Mouse (Mus musculus): Measurements from ENCODE around the gene Mypop. TPM values are rescaled to one million over a fixed set of nuclear protein-coding genes. Genes with fewer than 3 reads are reported as not detected.
A peak's percentile ranks its signal among the peaks of the same experiment; 100 is the strongest.

Mypop gene
- total RNA-seq, 2 experiments from 2014 or later = 6.3 to 6.7 TPM

DNA sequence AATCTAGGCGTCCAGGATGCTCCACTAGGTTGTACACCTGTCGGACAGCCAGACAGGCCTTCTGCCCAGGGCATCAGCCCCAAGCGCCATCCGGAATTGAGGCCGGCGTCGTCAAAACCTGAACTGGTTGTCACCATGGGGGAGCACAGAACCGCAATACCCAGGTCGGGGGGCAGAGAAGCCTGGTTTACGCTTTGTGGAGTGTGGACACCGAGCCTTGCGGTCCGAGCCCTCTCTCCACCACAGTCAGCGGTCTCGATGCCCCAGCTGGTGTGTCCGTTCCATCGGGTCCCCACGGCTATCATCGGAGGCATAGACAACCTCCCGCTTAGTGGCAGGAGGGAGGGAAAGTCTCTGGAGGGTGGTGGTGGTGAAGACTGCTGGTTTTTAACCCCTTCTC, 28.2 kb upstream of the Mypop start:
- DNase-seq = no peak
- Histone ChIP-seq H3K4me3 (no peak overlapping the region), H3K27ac (no peak overlapping the region)
- intact Hi-C loops (cut with DNase I) = no loop called here
- no peak for TF ChIP-seq CTCF (IDR thresholded peaks at IDR 0.05)

DNA sequence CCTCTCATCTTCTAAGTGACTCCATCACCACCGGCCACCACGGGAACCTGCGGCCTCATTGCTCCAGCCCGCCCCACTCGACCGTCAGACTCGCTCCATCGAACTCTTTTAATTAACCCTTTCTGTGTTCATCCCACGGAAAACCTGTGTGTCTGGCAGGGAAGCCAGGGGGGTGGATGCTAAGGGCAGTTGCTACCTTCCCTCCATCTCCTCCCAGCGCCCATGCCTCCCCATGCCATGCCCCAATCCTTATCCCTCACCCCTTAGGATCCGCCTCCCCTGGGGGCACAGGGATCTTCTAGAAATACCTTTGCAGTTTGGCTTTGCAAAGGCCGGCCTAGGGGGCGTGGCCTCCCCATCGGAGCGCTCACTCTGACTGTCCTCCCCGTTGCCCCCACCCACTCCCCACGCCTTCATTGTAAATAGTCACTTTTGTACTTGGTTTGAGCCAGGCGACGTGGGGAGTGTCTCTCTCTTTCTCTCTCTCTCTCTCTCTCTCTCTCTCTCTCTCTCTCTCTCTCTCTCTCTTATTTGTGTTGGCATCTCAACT, 27.7 kb upstream of the Mypop start:
- TF ChIP-seq CTCF (IDR thresholded peaks at IDR 0.05) = no peak
- no peak for DNase-seq
- intact Hi-C loops (cut with DNase I) = no loop called here
- H3K27ac ChIP-seq = no peak overlapping the region
- H3K4me3 ChIP-seq = no peak overlapping the region

DNA sequence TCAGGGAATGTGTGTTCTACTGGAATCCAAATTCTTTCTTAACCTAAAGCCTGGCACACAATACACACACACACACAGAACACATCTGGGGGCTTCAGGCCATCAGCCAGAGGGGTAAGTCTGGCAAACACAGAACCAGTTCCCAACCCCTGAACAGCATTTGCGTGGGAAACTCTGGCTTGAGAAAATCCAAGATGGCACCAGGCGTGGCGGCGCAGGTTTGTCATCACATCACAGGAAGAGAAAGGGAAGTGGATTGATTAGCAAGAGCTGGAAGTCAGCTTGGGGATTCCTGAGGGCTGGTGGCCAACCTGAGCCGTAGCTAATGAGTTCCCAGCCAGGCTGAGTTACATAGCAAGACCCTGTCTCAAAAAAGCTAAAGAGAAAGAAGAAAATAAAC, 25.7 kb upstream of the Mypop start:
- TF ChIP-seq CTCF (IDR thresholded peaks at IDR 0.05) = no peak
- intact Hi-C loops (cut with DNase I) = no loop called here
- DNase-seq = no peak
- Histone ChIP-seq H3K4me3 (no peak overlapping the region), H3K27ac (no peak overlapping the region)

DNA sequence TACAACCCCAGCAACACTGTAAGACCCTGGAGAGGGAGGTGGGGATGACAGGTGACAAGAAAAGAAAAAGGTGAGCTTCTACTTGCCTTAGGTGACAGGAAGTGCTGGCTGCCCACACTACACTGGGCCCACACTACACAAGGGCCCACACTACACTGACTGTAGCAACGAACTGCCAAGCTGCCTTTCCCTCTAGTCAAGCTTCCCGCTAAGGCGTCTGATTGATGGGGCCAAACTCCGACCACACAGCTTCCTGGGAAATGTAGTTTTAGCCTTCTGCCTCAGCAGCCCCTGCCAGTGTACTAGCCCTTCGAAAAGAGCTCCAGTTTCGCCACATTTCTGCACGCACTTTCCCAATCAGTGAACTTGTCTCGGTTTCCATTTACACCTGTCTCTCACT, 23.4 kb upstream of the Mypop start:
- intact Hi-C loops (cut with DNase I) = no loop called here
- TF ChIP-seq CTCF (IDR thresholded peaks at IDR 0.05) = no peak
- Histone ChIP-seq H3K27ac (no peak overlapping the region), H3K4me3 (no peak overlapping the region)
- no peak for DNase-seq

DNA sequence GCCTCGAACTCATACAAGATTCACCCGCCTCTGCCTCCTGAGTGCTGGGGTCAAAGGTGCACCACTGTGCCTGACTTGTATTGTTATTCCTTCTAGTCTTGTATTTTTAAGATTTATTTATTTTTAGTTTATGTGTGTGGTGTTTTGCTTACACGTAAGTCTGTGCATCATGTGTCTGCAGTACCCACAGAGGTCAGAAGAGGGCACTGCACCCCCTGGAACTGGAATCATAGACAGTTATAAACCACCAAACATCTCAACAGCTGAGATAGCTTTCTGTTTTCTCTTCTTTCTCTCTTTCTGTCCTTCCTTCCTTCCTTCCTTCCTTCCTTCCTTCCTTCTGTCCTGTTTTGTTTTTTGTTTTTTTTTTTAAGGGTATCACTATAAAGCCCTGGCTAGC, 20.1 kb upstream of the Mypop start:
- intact Hi-C loops (cut with DNase I) = no loop called here
- Histone ChIP-seq H3K27ac (no peak overlapping the region), H3K4me3 (no peak overlapping the region)
- TF ChIP-seq CTCF (IDR thresholded peaks at IDR 0.05) = peak; percentile 11; the same call in 1 of the 2 replicates
- no peak for DNase-seq

DNA sequence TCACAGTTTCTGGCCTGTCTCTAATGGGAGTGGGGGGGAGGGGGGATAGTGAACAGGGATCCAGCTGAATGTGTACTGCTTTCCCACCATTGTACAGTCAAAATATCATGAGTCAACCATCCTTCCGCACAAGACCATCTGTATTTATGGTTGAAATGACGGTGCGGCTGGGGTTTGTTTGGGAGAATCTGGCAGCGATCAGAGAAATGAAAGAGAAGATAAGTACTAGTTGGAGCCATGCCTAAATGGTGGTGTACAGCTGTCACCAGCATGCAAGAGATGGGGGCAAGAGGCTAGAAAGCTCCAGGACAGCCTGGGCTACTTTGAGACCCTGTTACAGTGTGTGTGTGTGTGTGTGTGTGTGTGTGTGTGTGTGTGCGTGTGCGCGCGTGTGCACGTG, 12.7 kb upstream of the Mypop start:
- Histone ChIP-seq H3K4me3 (no peak overlapping the region), H3K27ac (no peak overlapping the region)
- DNase-seq = no peak
- TF ChIP-seq CTCF (IDR thresholded peaks at IDR 0.05) = no peak
- intact Hi-C loops (cut with DNase I) = no loop called here

DNA sequence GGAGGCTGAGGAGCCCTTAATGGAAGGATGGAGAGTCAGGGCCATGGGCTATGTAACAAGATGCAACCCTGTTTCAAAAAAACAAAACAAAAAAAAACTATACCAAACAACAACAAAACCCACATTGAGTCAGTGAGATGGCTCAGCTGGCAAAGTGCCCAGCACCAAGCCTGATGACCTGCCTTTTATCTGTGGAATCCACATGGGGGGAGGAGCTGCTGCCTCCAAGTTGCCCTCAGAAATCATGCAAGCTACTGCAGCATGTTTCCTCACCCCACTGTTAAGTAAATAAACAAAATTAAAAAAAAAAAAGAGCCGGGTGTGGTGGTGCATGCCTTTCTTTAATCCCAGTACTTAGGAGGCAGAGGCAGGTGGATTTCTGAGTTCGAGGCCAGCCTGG, 4.5 kb upstream of the Mypop start:
- DNase-seq = no peak
- intact Hi-C loops (cut with DNase I) = no loop called here
- TF ChIP-seq CTCF (IDR thresholded peaks at IDR 0.05) = no peak
- no peak overlapping the region for H3K4me3 ChIP-seq
- no peak overlapping the region for H3K27ac ChIP-seq

DNA sequence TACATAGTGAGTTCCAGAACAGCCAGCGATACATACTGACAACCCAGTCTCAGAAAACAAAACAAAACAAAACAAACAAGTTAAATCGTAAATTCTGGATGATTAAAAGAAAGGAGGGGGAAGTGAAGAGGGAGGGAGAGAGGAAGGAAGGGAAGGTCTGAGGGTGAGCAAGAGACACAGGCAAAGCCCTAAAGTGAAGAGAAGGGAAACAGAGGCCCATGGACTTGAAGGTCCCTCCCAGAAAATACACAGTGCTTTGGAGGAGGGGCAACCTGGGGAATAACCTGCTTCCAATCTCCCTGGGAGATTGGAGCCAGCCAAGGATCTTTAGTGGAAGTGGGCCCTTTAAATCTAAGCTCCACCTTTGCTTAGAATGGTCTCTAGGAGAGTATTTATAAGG, 3.9 kb upstream of the Mypop start, which contains the start of gene Nanos2:
TSS of gene Nanos2 (plus strand) at position 301 of the 400 bp plus-strand sequence.
- Histone ChIP-seq H3K4me3 (no peak within 1 kb of the TSS), H3K27ac (no peak within 1 kb of the TSS)
- no peak for TF ChIP-seq CTCF (IDR thresholded peaks at IDR 0.05)
- DNase-seq = no peak
- intact Hi-C loops (cut with DNase I) = no loop called here

DNA sequence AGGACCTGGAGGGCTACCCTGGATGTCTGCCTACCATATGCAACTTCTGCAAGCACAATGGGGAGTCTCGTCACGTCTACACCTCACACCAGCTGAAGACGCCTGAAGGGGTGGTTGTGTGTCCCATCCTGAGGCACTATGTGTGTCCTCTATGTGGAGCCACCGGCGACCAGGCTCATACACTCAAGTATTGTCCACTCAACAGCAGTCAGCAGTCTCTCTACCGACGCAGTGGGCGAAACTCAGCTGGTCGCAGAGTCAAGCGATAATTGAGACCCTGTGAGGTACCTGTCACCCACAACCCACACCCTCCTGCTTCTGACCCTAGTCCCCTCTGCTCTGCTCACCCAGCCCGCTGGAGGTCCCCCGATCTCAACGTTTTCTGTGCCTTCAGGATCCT, 3.3 kb upstream of the Mypop start:
- DNase-seq = no peak
- no peak overlapping the region for H3K27ac ChIP-seq
- TF ChIP-seq CTCF (IDR thresholded peaks at IDR 0.05) = no peak
- intact Hi-C loops (cut with DNase I) = no loop called here
- no peak overlapping the region for H3K4me3 ChIP-seq

DNA sequence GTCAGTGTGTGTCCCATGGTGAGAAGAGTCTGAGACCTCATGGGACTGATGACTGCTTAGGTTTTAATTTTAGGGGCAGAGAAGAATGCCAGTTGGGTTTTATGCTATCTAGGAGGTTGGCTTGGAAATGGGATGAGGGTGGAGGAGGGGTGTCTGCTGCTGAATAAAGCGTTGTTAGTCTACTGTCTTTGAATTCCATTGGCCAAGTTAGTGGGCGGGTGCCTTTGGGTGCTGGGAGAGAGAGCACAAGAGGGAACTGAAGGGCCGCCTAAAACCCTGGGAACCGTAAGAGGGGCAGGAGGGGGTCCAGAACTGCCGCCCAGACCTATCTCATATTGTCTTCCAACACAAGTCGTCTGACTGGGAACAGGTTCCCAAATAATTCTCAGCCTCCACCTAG, 2.3 kb upstream of the Mypop start:
- no peak for TF ChIP-seq CTCF (IDR thresholded peaks at IDR 0.05)
- H3K4me3 ChIP-seq = no peak overlapping the region
- no peak for DNase-seq
- intact Hi-C loops (cut with DNase I) = no loop called here
- H3K27ac ChIP-seq = no peak overlapping the region

DNA sequence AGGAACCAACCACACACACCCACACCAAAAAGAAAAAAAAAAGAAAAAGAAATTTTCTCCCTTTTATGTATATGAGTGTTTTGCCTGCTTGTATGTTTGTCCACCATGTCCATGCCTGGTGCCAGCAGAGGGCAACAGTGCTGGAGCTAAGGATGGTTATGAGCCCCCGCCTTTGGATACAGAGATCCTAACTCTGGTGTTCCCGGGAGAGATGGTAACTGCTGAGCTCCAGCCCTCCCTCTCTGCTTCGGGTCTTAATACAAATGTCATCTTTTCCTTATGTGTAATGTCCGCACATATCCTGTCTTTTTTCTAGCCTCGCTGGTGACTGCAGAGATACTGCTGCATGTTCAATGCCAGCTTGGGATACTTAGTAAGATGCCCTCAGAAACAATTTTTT, 1.1 kb upstream of the Mypop start:
- no peak for DNase-seq
- Histone ChIP-seq H3K4me3 (peak overlapping the region; percentile 86), H3K27ac (peak overlapping the region; percentile 81; the same call in 1 of the 2 replicates)
- TF ChIP-seq CTCF (IDR thresholded peaks at IDR 0.05) = no peak
- intact Hi-C loops (cut with DNase I) = loop anchor here (5.0 kb wide), 1 partner anchor 98 kb away; no protein-coding TSS in a partner anchor

DNA sequence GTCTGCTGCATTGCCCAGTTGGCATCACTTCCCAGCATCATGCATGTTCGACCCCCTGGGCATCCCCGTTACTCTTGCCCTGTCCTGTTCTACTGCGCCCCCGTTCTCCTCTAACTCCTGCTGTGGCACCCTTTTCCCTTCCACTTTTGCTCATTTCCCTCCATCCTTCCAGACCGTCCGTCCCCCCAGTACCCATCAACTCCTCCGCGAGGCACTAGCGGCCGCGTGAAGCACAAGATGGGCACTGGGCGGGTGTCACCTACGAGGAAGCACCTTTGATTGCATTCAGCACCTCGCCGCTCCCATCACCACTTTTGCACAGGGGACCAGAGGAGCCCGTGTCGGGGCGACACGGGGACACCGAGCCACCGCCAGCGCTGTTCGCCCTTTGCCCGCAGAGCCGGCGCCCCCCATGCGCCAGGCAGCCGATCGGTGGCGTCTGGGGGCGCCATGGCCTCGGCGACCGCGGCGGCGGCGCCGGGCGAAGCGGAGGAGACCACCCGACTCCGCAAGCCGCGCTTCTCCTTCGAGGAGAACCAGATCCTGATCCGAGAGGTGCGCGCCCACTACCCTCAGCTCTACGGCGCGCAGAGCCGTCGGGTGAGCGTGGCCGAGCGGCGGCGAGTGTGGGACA, 732 bp downstream of the Mypop start:
- Histone ChIP-seq H3K4me3 (peak overlapping the region; percentile 86), H3K27ac (peak overlapping the region; percentile 82)
- no peak for TF ChIP-seq CTCF (IDR thresholded peaks at IDR 0.05)
- intact Hi-C loops (cut with DNase I) = loop anchor here (5.0 kb wide), 1 partner anchor 99 kb away; no protein-coding TSS in a partner anchor
- DNase-seq = no peak

DNA sequence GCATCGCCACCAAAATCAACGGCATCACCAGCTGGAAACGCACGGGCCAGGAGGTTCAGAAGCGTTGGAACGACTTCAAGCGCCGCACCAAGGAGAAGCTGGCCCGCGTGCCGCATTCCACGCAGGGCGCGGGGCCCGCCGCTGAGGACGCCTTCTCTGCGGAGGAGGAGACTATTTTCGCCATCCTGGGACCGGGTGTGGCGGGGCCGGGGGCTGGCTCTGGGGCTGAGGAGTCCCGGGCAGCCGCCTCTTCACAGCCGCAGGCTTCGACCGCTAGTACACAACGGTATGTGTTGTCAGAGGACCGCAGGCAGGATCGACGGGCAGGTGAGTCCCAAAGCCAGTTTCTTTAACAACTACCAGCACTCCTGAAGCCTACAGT, 1.2 kb downstream of the Mypop start:
- H3K4me3 ChIP-seq = peak overlapping the region; percentile 86
- peak; percentile 59 for DNase-seq
- peak overlapping the region; percentile 82 for H3K27ac ChIP-seq
- TF ChIP-seq CTCF (IDR thresholded peaks at IDR 0.05) = no peak
- intact Hi-C loops (cut with DNase I) = loop anchor here (5.0 kb wide), 1 partner anchor 100 kb away; no protein-coding TSS in a partner anchor

DNA sequence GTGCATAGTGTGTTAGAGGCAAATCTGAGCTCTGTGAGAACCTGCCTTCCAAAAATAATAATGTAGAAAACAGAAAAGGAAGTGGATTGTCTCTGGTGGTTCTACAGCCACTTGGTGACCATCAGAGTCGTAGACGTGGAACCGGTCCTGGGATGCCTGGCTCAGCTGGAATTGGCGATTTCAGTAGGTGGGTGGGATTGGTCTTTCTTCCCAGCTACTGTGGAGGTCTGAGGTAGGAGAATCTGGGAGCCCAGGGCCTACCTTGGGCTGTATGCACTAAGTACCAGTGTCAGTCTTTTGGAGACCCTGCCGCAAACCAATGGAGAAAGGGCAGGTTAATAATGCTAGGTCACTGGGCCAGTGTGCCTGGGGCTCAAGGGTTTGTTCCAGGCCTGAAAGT, 2.0 kb downstream of the Mypop start:
- H3K4me3 ChIP-seq = peak overlapping the region; percentile 86; the same call in 1 of the 2 replicates
- intact Hi-C loops (cut with DNase I) = loop anchor here (5.0 kb wide), 1 partner anchor 101 kb away; no protein-coding TSS in a partner anchor

More for the DNA sequence above, 2.0 kb downstream of the Mypop start:
- no peak for DNase-seq
- 0 out of 2 replicates have a peak overlapping the region, but pooled peaks have one; percentile 82 for H3K27ac ChIP-seq
- TF ChIP-seq CTCF (IDR thresholded peaks at IDR 0.05) = no peak
